Mouse (Mus musculus) lung, adult 2 months (tissue): ENCODE results near the gene Ppp2r5e.

Source experiments
- CTCF ChIP-seq: fragments of 200-500 bp; IDR thresholded peaks from 2 replicates; pipeline ENCODE4 v1.5.1; 2011; ENCODE audit warnings: mild to moderate bottlenecking, low read length, control low read depth; ENCODE audit not compliant: insufficient read depth
- POLR2A ChIP-seq: fragments of 200-500 bp; IDR thresholded peaks from 2 replicates; pipeline ENCODE4 v1.6.1; 2011; ENCODE audit warnings: low read depth, mild to moderate bottlenecking, control low read depth, low read length, borderline replicate concordance; ENCODE audit errors: extremely low read depth

- TF ChIP-seq POLR2A (no peak), CTCF (no peak)
These were observed 28.3 kb downstream of the Ppp2r5e start for GRCm38 (mm10) chr12:75567745-75568144.
